In the genomic region with DNA sequence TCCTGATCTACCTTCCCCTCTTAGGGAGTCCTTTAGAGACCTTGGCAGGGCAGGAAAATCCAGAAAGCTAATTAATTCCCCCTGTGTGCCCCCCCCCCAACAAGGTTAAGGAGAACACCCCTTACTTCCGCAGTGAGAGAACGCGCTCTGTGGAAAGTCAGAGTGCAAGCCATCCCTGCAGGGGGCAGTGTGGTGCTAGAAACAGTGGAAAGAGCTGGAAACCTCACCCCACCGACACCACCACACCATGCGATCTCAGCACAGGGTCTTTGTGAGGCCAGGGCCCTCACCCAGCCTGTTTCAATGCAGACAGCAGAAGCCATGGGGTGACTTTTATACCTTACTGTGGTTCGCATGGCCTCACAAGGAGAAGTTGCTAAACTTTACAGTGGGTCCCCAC, we compare ENCODE assay signal across 7 mouse cellular contexts. TPM values are rescaled to one million over a fixed set of nuclear protein-coding genes. Genes with fewer than 3 reads are reported as not detected.
DNase-seq lines count a peak whose midpoint lies in the region; ATAC-seq and TF ChIP-seq lines count a peak whose summit lies in the region.

No protein-coding gene starts in this region.

- no peak overlapping the region for H3K9ac ChIP-seq in intestine, postnatal 0 days (ENCODE audit: low read depth, low read length)
- H3K9ac ChIP-seq in midbrain, embryonic 13.5 days (replicated peaks) = no peak overlapping the region

- H3K4me3 ChIP-seq in intestine, postnatal 0 days (ENCODE audit: low read depth, low read length) = no peak overlapping the region
- no peak overlapping the region for H3K4me3 ChIP-seq in midbrain, embryonic 13.5 days (replicated peaks)
- H3K4me3 ChIP-seq in spleen, adult 2 months (ENCODE audit: extremely low read depth, insufficient read depth, insufficient read length) = no peak overlapping the region

- intact Hi-C loops in gastrocnemius, postnatal 14 days (cut with DNase I; ENCODE audit: low total_unique reads) = loop anchor here (2.0 kb wide), 1 partner anchor 87 kb away; no protein-coding TSS in a partner anchor
- intact Hi-C loops in left cerebral cortex, postnatal 36 days (cut with DNase I) = loop anchor here (1.0 to 5.0 kb wide), 3 partner anchors 87 to 224 kb away; no protein-coding TSS in a partner anchor

- H3K36me3 ChIP-seq in intestine, postnatal 0 days (ENCODE audit: control insufficient read depth, insufficient read depth) = no peaks in the 10 kb centered on the region
- H3K36me3 ChIP-seq in midbrain, embryonic 13.5 days = no peaks in the 10 kb centered on the region
- no peaks in the 10 kb centered on the region for H3K36me3 ChIP-seq in spleen, adult 2 months (ENCODE audit: control insufficient read depth, insufficient read depth, low read length)

- H3K27ac ChIP-seq in intestine, postnatal 0 days (ENCODE audit: low read depth, low read length) = no peak overlapping the region
- no peak overlapping the region for H3K27ac ChIP-seq in midbrain, embryonic 13.5 days
- no peak overlapping the region for H3K27ac ChIP-seq in spleen, adult 2 months (ENCODE audit: insufficient read depth, low read length)

- peak; percentile 93 for TF ChIP-seq CTCF in intestine, postnatal 0 days (IDR thresholded peaks at IDR 0.05; ENCODE audit: low read depth)
- peak; percentile 39; the same call in 1 of the 2 replicates for TF ChIP-seq CTCF in spleen, adult 2 months (IDR thresholded peaks at IDR 0.05; ENCODE audit: extremely low read depth, insufficient read depth, insufficient read length, insufficient replicate concordance)

- no peaks in the 10 kb centered on the region for H3K4me1 ChIP-seq in intestine, postnatal 0 days (replicated peaks; ENCODE audit: control insufficient read depth, insufficient read depth, low read length)
- H3K4me1 ChIP-seq in midbrain, embryonic 13.5 days (replicated peaks) = peaks cover 4% of the 10 kb centered on the region; the same call in 1 of the 2 replicates
- no peaks in the 10 kb centered on the region for H3K4me1 ChIP-seq in spleen, adult 2 months (ENCODE audit: control insufficient read depth, insufficient read depth, insufficient read length)

- WGBS in intestine, postnatal 0 days = 14% methylated on average over 6 of the region's 6 CpGs
- 10% methylated on average over 6 of the region's 6 CpGs for WGBS in midbrain, embryonic 13.5 days
- 18% methylated on average over 6 of the region's 6 CpGs for WGBS in spleen, adult 2 months

- H3K27me3 ChIP-seq in intestine, postnatal 0 days (replicated peaks; ENCODE audit: control insufficient read depth, insufficient read depth, low read length) = no peaks in the 10 kb centered on the region
- H3K27me3 ChIP-seq in midbrain, embryonic 13.5 days = no peaks in the 10 kb centered on the region
- no peaks in the 10 kb centered on the region for H3K27me3 ChIP-seq in spleen, adult 2 months (ENCODE audit: control insufficient read depth, insufficient read depth, low read length)

- peak; percentile 29; the same call in 1 of the 2 replicates for ATAC-seq in intestine, postnatal 0 days
- peak; percentile 68 for ATAC-seq in midbrain, embryonic 13.5 days

- DNase-seq in adrenal gland, adult 18-20 months (ENCODE audit: low spot score in 2 of 2) = peak; percentile 83 to 86
- DNase-seq in cerebellum, postnatal 4 days (ENCODE audit: low spot score in 2 of 2) = peak; percentile 81 to 88
- peak; percentile 78 for DNase-seq in gastrocnemius, postnatal 14 days
- peak; percentile 66 to 76 for DNase-seq in left cerebral cortex, postnatal 36 days (ENCODE audit: low spot score in 2 of 2)
- DNase-seq in spleen, adult 2 months (ENCODE audit: low read depth in 1 of 2, low spot score in 2 of 2) = peak in 1 of 2 experiments; percentile 14

- no peak for TF ChIP-seq POLR2A in spleen, adult 2 months (IDR thresholded peaks at IDR 0.05; ENCODE audit: low read depth, low read length)

- H3K9me3 ChIP-seq in intestine, postnatal 0 days (ENCODE audit: control insufficient read depth) = no peaks in the 10 kb centered on the region
- H3K9me3 ChIP-seq in midbrain, embryonic 13.5 days = no peaks in the 10 kb centered on the region

- no peak overlapping the region for H3K4me2 ChIP-seq in intestine, postnatal 0 days (replicated peaks; ENCODE audit: low read depth)
- H3K4me2 ChIP-seq in midbrain, embryonic 13.5 days (replicated peaks) = no peak overlapping the region

RNA-seq across cellular contexts. Expression of a gene that starts 44.2 kb away (rescaled TPM):
- total RNA-seq in adrenal gland, adult 18-20 months (2021) = 1 to 10 TPM; 3.8 to 4.4 TPM
- 1 to 10 TPM; 1.1 to 1.6 TPM for total RNA-seq in gastrocnemius, postnatal 14 days (2021)
- polyA plus RNA-seq in intestine, postnatal 0 days (2015; fragmentation: Nextera tagmentation; extraction: Ambion mirVana) = 0.51 and 0.56 TPM in 2 replicates
- total RNA-seq in left cerebral cortex, postnatal 36 days (2021) = 100 to 1,000 TPM in 1 of 2 experiments, 10 to 100 TPM in 1; 89.2 to 101 TPM
- 12.6 and 13.2 TPM in 2 replicates for polyA plus RNA-seq in midbrain, embryonic 13.5 days (2015; fragmentation: Nextera tagmentation; extraction: Ambion mirVana)
- polyA plus RNA-seq in spleen, adult 2 months (2012; rRNA removed) = 2.5 TPM in 2 replicates

Comparison
In these comparisons a context has a peak if more than half of its experiments do, and no peak if none do; other contexts are left out.
1. RNA of a gene that starts 44.2 kb away (total RNA-seq): 89.2 to 101 TPM in left cerebral cortex, postnatal 36 days; 3.8 to 4.4 TPM in adrenal gland, adult 18-20 months and 1.1 to 1.6 TPM in gastrocnemius, postnatal 14 days; every median in the first group is over 10 times any median in the second.